Mouse (Mus musculus) lung, postnatal 36 days (tissue): ENCODE results near the gene Smim13.

Experiments used
- DNase-seq: peaks from one replicate; pipeline ENCODE4 v3.0.0; 2022; ENCODE audit warnings: mixed read lengths

The Smim13 gene

DNA sequence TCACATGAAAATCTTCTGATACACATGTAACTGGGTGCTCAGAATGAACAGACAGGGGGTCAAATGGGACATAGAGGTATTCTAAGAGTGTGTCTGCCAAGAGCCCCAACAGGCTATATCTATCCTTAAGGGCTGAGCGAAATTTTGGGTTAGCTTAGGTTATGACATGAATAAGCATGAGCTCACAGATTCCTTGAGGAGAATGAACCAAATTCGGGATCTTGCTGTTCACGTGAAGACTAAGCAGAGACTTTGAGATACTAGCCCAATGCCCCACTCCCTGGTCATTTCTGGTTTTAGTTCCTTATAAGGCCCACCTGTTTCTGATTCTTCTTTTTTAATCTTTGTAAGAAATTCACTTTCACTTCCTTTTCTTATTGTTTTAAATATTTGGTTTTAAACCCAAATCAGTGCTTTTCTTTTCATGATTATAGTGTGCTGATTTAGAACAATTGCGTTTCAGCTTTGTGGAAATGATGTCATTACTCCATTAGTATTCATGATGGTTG is 41.9 kb downstream of the Smim13 start:
- DNase-seq = no peak

DNA sequence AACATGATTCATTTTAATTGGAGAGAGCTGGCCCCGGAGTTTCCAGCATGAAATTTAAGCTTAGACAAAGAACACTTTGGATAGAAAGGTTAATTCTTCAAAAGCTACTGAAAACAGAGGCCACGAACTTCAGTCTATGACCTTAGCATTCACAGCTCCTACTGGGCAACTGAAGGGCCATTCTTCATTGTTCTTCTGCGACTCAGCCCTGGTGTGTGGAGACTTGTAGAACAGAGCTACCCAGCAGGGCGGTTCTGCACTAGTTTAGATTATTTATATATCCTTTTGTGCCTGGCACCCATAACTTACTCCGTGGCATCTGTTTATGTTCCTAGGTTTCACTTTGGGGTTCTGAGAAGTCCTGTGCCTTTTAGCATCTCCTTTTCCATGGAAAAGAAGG is 44.0 kb downstream of the Smim13 start:
- no peak for DNase-seq

DNA sequence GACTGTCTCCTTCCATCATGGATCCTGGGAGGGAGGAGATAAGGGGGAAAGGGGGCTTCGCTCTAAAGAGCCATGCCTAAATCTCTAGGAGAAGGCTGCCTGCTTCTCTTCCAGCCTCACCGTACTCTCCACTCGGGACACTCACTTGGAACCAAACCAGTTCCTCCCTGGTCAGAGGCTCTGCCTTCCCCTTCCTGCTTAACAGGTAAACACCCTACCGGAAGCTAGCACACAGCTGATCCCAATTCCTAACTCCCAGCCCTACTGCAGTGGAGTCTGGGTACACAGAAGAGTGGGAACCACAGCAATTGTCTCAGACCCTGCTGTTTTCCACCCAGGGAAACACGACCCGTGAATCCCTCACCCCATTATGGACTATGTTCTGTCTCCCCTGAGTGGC is 46.2 kb downstream of the Smim13 start:
- DNase-seq = peak; percentile 21

DNA sequence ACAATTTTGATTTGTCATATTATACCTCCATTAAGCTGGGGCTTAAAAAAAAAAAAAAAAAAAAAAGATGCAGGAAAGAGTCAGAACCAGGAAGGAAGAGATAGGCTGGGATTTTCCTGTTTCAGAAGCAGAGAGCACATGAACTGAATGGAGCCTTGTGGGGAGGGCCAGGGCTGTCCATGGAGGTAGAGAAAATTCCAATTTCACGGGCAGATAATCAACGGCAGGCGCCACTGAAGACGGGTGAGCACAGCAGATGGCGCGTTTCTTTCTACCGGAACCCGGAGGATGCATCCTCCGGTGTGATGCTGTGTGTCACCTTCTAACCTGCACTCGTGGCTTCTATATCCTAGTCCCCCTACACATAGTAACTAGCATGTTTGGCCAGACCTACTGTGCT is 46.8 kb downstream of the Smim13 start:
- no peak for DNase-seq

GRCm38 (mm10) chr13:41298533-41298932 is 48.9 kb downstream of the Smim13 start:
- DNase-seq = peak; percentile 24

DNA sequence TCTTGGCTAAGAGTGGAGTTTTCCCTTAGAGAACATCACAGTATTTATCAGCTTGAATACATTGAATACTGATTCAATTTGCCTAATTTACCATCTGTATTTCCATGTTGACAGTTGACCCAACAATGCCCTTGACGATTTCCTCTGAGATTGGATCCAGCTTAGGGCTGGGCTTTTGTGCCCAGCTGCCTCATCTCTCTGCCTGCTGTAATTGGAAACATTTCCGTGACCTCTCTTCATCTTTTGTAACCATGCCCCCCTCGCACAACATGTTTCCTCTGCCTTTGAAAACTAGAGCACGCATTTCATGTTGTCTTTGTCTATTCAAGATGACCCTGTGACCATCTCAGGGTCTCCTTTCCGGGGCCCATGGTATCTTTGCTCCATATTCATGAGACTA is 49.4 kb downstream of the Smim13 start:
- DNase-seq = peak; percentile 45

- DNase-seq = peak; percentile 51
Measured at GRCm38 (mm10) chr13:41300037-41300436, 50.4 kb downstream of the Smim13 start.

- peak; percentile 95 for DNase-seq
Measured at GRCm38 (mm10) chr13:41302716-41303115, 53.1 kb downstream of the Smim13 start.

- no peak for DNase-seq
Measured at GRCm38 (mm10) chr13:41320749-41321148, 71.1 kb downstream of the Smim13 start.

GRCm38 (mm10) chr13:41321433-41321832 is 71.8 kb downstream of the Smim13 start:
- DNase-seq = no peak

- no peak for DNase-seq
Measured at GRCm38 (mm10) chr13:41324631-41325030, 75.0 kb downstream of the Smim13 start.

DNA sequence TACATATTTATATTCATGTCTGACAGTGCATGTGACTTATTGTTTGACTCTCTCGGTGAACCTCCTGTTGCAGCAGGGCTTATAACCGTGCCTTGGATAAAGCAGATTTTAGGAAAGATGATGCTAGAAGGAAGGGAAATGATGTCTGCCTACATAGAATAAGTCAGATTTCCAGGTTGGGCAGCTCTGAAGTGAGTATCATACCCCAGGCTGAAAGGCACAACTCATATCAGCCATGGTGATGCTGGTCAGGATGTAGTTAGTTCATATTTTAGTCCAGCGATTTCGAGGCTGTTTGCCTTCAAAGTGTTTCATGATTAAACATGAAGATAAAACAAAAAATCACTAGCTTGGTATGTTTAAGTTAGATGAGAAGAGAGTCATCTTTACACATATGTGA is 75.7 kb downstream of the Smim13 start:
- no peak for DNase-seq

DNA sequence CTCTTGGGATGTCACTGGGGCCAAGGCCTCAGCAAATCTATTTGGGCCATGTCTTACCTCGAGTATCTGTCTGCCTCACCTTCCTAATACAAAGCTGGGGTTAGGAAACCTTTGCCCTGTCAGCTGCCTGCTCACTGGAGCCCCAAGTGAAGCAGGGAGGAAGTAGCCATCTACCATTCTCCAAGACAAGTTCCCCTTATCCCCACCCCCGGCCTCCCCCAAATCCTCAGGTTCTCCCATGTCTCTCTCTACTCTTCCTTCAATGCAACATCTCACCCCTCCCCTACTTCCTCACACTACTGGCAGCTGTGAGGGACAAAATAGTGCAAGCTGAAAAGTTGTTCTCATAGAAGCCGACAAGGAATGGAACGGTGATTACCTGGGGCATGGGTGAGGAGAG is 76.5 kb downstream of the Smim13 start:
- no peak for DNase-seq
